Mouse (Mus musculus): ENCODE results near the gene Naaladl2.

DNA sequence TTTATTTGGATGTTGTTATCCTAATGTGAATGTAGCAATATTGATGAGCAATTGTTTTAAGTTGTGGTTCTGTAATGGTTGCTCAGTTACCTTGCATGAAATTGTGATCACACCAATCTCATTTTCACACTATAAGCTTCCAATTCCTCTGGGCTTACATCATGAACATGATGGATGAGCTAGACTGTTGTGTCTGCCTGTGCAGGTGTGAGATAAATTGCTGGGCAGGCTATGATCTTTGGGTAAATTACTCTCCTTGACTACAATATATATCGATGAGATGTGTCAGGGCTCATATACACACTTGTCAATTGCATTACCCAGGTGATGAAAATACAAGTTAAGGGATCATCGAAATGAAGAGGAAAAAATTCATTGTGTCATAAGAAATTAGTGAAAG, 1197.9 kb downstream of the Naaladl2 start:
- TF ChIP-seq CTCF (conservative IDR thresholded peaks at IDR 0.05; ENCODE audit: low read length): no peak
- TF ChIP-seq NANOG (IDR thresholded peaks at IDR 0.05; ENCODE audit: borderline replicate concordance, low read length): no peak
- TF ChIP-seq POU5F1 (IDR thresholded peaks at IDR 0.05; ENCODE audit: borderline replicate concordance, low read length): no peak
